Mouse (Mus musculus) spleen, adult 12 weeks (tissue): ENCODE measurements around the gene Ddx18.

Source experiments
- DNase-seq: peaks from one replicate; pipeline ENCODE4 v3.0.0; 2022; ENCODE audit warnings: low spot score

The Ddx18 gene

DNA sequence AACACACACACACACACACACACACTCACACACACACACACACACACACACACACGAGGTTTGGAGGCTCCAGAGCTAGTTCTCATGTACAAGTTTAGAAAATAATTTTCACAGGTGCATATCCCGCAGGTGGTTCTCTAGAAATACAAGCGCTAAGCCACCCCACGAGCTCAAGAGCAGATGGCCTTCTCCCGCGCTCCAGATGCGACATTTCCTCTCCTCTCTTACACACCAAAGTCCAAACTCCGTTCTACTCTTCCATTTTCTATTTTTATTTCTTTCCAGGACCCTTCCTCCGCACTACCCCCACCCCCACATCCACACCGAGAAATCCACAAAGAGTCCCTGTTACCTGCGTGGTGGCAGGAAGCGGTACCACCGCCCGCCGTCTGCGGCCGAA lies 40.7 kb downstream of the Ddx18 start:
- no peak for DNase-seq

GRCm38 (mm10) chr1:121518609-121519008 lies 49.2 kb downstream of the Ddx18 start:
- no peak for DNase-seq

GRCm38 (mm10) chr1:121511966-121512365 lies 55.8 kb downstream of the Ddx18 start:
- no peak for DNase-seq

DNA sequence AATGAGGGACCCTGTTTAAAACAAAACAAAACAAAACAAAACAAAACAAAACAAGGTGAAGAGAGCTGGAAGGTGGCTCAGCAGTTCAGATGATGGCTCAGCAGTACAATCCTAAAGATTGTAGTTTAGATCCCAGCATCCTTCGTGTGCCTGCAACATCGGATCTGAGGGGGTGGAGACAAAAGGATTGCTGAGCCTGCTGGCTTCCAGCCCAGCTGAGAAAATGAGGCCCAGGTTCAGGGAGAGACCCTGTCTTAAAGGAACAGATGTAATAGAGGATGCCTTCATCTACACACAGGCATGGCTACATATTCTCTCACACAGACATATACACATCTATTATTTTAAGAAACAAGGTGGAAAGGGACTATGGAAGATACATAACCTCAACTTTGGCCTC lies 56.6 kb downstream of the Ddx18 start:
- no peak for DNase-seq

DNA sequence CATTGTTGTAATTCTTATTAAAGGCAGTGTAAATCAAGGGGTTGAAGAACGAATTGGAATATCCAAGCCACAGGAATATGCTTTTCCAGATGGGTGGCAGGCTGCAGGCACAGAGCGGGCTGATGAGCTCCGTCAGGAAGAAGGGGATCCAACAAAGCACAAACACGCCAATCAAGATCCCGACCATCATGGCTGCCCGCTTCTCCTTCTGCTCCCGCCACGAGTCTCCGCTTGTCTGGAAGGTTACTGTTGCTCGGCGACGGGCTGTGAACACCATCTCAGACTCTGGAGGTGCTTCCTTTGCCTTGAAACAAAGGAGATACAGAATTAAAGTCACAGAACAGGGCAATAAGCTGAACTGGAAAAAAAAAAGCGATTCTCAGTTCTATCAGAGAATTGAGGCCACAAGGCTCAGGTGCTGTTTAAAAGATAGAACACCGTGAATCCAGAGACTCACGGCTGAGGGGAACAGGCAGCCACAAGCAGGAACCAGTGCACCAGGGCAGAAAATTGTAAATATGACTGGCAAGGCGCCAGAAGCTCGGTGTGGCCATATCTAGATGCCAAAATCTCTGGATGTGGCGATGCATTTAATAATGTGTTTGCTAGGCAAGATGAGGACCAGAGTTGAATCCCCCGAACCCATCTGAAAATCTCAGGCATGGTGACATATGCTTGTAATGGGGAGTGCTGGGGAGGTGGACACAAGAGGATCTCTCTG lies 57.2 kb downstream of the Ddx18 start:
- DNase-seq, result no peak

DNA sequence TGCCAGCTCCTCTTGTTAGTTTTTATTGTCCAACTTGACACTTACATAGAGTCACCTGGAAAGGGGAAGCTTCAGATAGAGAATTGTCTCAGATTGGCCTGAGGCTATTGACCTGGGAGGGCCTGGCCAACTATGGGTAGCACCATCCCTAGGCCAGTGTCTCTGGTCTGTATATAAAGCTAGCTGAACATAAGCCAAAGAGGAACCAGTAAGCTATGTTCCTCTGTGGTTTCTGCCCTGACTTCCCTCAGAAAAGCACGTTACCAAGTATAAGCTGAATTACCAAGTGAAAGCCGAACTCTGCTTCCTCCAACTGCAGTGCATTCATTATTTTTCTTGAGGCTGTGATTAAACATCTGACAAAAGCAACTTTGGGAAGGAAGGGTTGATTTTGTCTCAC lies 59.1 kb downstream of the Ddx18 start:
- no peak for DNase-seq
